Mouse (Mus musculus) testis, adult 2 months (tissue): ENCODE measurements around the gene Asic5.

Experiments
- CTCF ChIP-seq: fragments of 200-500 bp; IDR thresholded peaks from 2 replicates; pipeline ENCODE4 v1.5.1; 2012; ENCODE audit warnings: low read depth, mild to moderate bottlenecking, inconsistent platforms, low read length, moderate library complexity; ENCODE audit not compliant: control insufficient read depth, insufficient read depth, insufficient replicate concordance
- POLR2A ChIP-seq: fragments of 200-500 bp; IDR thresholded peaks from 2 replicates; pipeline ENCODE4 v1.6.1; 2012; ENCODE audit warnings: low read depth, mild to moderate bottlenecking, inconsistent platforms, low read length, moderate library complexity; ENCODE audit not compliant: control insufficient read depth

DNA sequence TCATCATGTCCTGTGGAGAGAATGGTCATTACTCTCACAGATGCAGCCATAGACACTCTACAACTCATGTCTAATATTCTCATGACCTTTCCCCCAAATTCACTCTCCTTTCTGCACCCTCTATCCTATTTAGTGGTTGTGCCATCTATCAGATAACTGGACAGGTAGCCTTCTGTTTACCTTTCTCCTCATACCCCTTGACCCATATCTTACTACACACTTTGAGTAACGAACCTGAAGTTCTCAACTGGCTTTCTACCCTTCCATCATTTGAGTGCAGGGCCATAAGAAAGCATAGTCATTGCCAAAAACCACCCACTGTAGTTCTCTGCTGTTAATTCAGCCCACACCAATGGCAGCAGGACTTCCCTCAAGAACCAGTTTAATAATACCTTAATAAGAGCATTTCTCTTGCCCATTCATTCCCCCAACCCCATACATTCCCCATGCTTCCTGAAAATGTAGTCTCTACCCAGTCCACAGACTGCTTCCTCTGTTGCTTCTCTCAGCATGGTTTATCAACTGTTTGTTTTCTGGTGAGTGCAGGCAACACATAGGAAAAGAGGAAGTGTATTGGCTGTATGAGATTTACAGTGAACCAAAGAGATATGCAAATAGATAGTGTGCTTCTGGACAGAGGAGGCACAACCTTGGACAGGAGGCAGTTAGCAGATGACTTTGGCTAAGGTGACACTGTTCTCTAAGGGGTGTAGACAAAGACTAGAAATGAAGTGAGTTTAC is 48.1 kb downstream of the Asic5 start:
- TF ChIP-seq POLR2A (no peak), CTCF (no peak)
